Mouse (Mus musculus) duodenum, adult 2 months (tissue): ENCODE data around the gene Slc38a10. TPM values are rescaled to one million over a fixed set of nuclear protein-coding genes. Genes with fewer than 3 reads are reported as not detected.

Experiments used
- polyA plus RNA-seq: library from polyadenylated mRNA; depleted of rRNA; stranded (reverse); fragments of >200 nt; gene quantifications from 2 replicates; pipeline ENCODE4 v1.2.3, GENCODE M21; 2012; ENCODE audit warnings: low replicate concordance; rRNA removed

Gene Slc38a10
- 59.9 and 76.0 TPM in 2 replicates for polyA plus RNA-seq

GRCm38 (mm10) chr11:120151113-120151494 lies at the start of gene Slc38a10:
Gene Slc38a10, minus strand, starts transcription at chr11:120151346.

GRCm38 (mm10) chr11:120098588-120099511 lies 52.3 kb downstream of the Slc38a10 start, which contains the start of the genes Tepsin and Ndufaf8:
Gene Tepsin, minus strand, starts transcription at chr11:120098731.
Gene Ndufaf8, plus strand, starts transcription at chr11:120098928.

DNA sequence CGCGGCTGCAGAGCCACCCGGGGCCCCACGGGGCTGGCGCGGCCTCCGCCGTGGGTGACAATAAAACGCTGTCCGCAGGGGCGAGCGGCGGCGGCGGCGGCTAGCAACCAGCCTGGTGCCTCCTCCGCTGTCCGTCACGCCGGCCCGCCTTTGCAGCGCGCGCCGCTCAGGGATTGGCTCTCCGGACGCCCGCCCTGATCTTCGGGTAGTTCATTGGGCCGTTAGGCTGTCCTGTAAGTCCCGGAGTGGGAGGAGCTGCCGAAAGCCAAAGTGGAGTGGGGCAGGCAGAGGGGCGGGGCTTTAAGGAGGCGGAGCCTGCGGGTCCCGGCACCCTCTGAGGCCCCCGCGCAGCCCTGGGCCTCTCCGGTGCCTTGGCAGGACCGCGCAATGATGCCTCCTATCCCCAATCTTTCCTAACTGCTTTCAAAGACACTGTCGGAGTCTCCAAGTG lies 64.4 kb downstream of the Slc38a10 start, which contains the start of gene Cep131:
Gene Cep131 (minus strand): TSS at position 126 of the 451 bp plus-strand sequence.

Other genes starting within 250 kb of the Slc38a10 start
- 93.0 and 198 TPM in 2 replicates for gene Chmp6, start 237.9 kb downstream of the Slc38a10 start, polyA plus RNA-seq
- 9.7 and 21.2 TPM in 2 replicates for gene Baiap2, start 208.6 kb downstream of the Slc38a10 start, polyA plus RNA-seq
- gene Aatk, start 104.2 kb downstream of the Slc38a10 start, polyA plus RNA-seq: 6.0 and 7.4 TPM in 2 replicates
- 1.7 and 2.4 TPM in 2 replicates for gene Cep131, start 64.5 kb downstream of the Slc38a10 start, polyA plus RNA-seq
- gene Tepsin, start 52.6 kb downstream of the Slc38a10 start, polyA plus RNA-seq: 75.8 and 104 TPM in 2 replicates
- 78.0 and 94.4 TPM in 2 replicates for gene Ndufaf8, start 52.4 kb downstream of the Slc38a10 start, polyA plus RNA-seq
- 11.2 and 12.3 TPM in 2 replicates for gene Bahcc1, start 81.6 kb upstream of the Slc38a10 start, polyA plus RNA-seq
- 797 and 1,378 TPM in 2 replicates for gene Actg1, start 197.2 kb upstream of the Slc38a10 start, polyA plus RNA-seq
- 0.12 TPM in 1 of 2 replicates, not detected in the other for gene Fscn2, start 210.2 kb upstream of the Slc38a10 start, polyA plus RNA-seq
- gene Faap100, start 227.4 kb upstream of the Slc38a10 start, polyA plus RNA-seq: 49.3 and 67.2 TPM in 2 replicates